Mouse (Mus musculus) intestine, postnatal 0 days (tissue): ENCODE measurements at regions not wholly inside any gene's neighbourhood (a gene's known extent, or its start where the extent isn't known, plus 50 kb on each side); places are given as distances from the start of the nearest gene placed in this dataset.

Experiments
- ATAC-seq: fragments of 200-750 bp; cut with Nextera tagmentation; 2 replicates; pipeline ENCODE4 v1.8.0; 2017; ENCODE audit warnings: mild to moderate bottlenecking, moderate TSS enrichment, moderate library complexity
- H3K27ac ChIP-seq: fragments of 300-500 bp; sonication (generic); 2 replicates; pipeline ENCODE4 v1.5.1; 2014; ENCODE audit warnings: mild to moderate bottlenecking, low read depth, low read length, moderate library complexity
- H3K27me3 ChIP-seq: fragments of 300-500 bp; sonication (generic); replicated peaks from 2 replicates; pipeline ENCODE4 v1.6.1; 2014; ENCODE audit warnings: low read length, mixed read lengths; ENCODE audit not compliant: control insufficient read depth, insufficient read depth
- H3K36me3 ChIP-seq: fragments of 300-500 bp; sonication (generic); 2 replicates; pipeline ENCODE4 v1.6.1; 2014; ENCODE audit warnings: mild to moderate bottlenecking, moderate library complexity; ENCODE audit not compliant: control insufficient read depth, insufficient read depth
- H3K4me1 ChIP-seq: fragments of 300-500 bp; sonication (generic); replicated peaks from 2 replicates; pipeline ENCODE4 v1.6.1; 2014; ENCODE audit warnings: antibody characterized with exemption, low read length, mixed read lengths; ENCODE audit not compliant: control insufficient read depth, insufficient read depth
- H3K4me2 ChIP-seq: fragments of 300-500 bp; sonication (generic); replicated peaks from 2 replicates; pipeline ENCODE4 v1.6.1; 2014; ENCODE audit warnings: low read depth, mild to moderate bottlenecking, moderate library complexity
- H3K4me3 ChIP-seq: fragments of 300-500 bp; sonication (generic); 2 replicates; pipeline ENCODE4 v1.5.1; 2014; ENCODE audit warnings: low read depth, low read length
- H3K9ac ChIP-seq: fragments of 300-500 bp; sonication (generic); 2 replicates; pipeline ENCODE4 v1.6.1; 2014; ENCODE audit warnings: mild to moderate bottlenecking, low read depth, low read length
- H3K9me3 ChIP-seq: fragments of 300-500 bp; sonication (generic); 2 replicates; pipeline ENCODE4 v1.6.1; 2016; ENCODE audit warnings: mixed run types; ENCODE audit not compliant: control insufficient read depth
- CTCF ChIP-seq: sonication (generic); IDR thresholded peaks from 2 replicates; pipeline ENCODE4 v1.5.1; 2016; ENCODE audit warnings: low read depth, mild to moderate bottlenecking, control low read depth, antibody characterized with exemption, moderate library complexity
- WGBS: fragments of 180-500 bp; shearing (Covaris S2); extraction: QIAGEN DNeasy Blood & Tissue Kit; methylation state at CpG from one replicate; pipeline ENCODE4 v1.1.7; 2014; 5-methylcytosine and 5-hydroxymethylcytosine counted together

GRCm38 (mm10) chr13:48165838-48166237 lies 95.2 kb upstream of the Id4 start:
- H3K9ac ChIP-seq = no peak overlapping the region
- H3K36me3 ChIP-seq = no peaks in the 10 kb centered on the region
- no peak for ATAC-seq
- H3K9me3 ChIP-seq = no peaks in the 10 kb centered on the region
- H3K27me3 ChIP-seq = no peaks in the 10 kb centered on the region
- no peak overlapping the region for H3K4me3 ChIP-seq
- WGBS = 83% methylated on average over 1 of the region's 1 CpGs
- H3K4me1 ChIP-seq = no peaks in the 10 kb centered on the region
- no peak overlapping the region for H3K4me2 ChIP-seq
- no peak overlapping the region for H3K27ac ChIP-seq
- TF ChIP-seq CTCF = no peak

DNA sequence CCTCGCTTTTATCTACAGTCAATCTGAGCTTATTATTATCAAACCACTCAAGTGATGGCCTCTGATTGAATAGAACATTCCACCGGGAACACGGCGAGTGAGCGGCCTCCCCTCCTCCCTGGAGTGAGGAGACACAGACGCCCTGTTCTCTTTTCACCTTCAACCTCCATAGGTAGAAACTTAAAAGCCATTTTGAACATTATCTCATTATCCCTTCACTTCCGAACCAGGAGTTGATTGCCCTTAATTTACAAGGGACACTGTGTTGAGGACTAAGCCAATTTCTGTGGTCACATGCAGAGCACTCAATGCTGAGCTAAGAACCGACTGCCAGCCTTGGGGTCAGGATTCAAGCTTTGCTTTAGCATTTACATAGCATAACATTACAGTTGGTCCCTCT lies 93.1 kb upstream of the Id4 start:
- WGBS = 47% methylated on average over 8 of the region's 8 CpGs
- no peaks in the 10 kb centered on the region for H3K9me3 ChIP-seq
- no peak for TF ChIP-seq CTCF
- H3K27me3 ChIP-seq = no peaks in the 10 kb centered on the region
- H3K4me3 ChIP-seq = no peak overlapping the region
- no peak overlapping the region for H3K27ac ChIP-seq
- H3K36me3 ChIP-seq = no peaks in the 10 kb centered on the region
- no peak overlapping the region for H3K9ac ChIP-seq
- ATAC-seq = no peak
- H3K4me2 ChIP-seq = no peak overlapping the region
- no peaks in the 10 kb centered on the region for H3K4me1 ChIP-seq

DNA sequence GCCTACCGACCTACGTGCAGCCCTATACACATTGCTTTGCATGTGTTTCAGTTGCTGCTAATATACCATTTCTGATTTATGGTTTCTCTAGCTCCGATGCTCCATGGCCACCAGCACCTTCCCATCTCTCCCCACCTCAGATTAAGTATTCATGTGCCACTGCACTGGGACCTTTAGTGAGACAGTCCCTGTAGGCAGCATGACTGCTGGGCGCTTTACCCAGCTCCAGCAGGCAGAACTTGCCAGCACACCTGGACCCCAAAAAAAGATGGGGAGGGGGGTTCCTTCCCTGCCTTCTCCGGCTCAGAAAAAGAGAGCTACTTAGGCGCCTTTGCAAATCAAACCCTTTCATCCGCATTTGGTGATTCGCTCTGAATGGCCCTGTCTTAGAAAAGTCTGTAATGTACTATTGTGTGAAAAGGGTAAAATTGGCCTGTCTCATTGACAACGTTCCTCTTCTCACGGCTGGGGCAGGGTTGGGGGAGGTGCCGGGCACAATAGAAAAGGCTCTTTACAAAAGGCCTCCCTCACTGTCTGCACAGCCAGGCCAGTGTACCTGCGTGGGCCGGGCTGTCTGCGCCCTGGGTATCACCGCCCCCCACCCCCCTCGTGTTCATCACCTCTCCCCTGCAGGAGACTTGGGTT lies 89.6 kb upstream of the Id4 start:
- 58% methylated on average over 16 of the region's 16 CpGs for WGBS
- H3K27me3 ChIP-seq = no peaks in the 10 kb centered on the region
- H3K4me1 ChIP-seq = no peaks in the 10 kb centered on the region
- no peak for ATAC-seq
- TF ChIP-seq CTCF = no peak
- no peaks in the 10 kb centered on the region for H3K36me3 ChIP-seq
- no peaks in the 10 kb centered on the region for H3K9me3 ChIP-seq
- no peak overlapping the region for H3K9ac ChIP-seq
- H3K27ac ChIP-seq = no peak overlapping the region
- no peak overlapping the region for H3K4me2 ChIP-seq
- H3K4me3 ChIP-seq = no peak overlapping the region

GRCm38 (mm10) chr13:48171994-48172393 lies 89.0 kb upstream of the Id4 start:
- Histone ChIP-seq H3K4me3 (no peak overlapping the region), H3K36me3 (no peaks in the 10 kb centered on the region), H3K27ac (no peak overlapping the region), H3K9me3 (no peaks in the 10 kb centered on the region), H3K4me1 (no peaks in the 10 kb centered on the region), H3K9ac (no peak overlapping the region), H3K4me2 (no peak overlapping the region), H3K27me3 (no peaks in the 10 kb centered on the region)
- TF ChIP-seq CTCF = no peak
- no peak for ATAC-seq
- WGBS = 51% methylated on average over 3 of the region's 3 CpGs

DNA sequence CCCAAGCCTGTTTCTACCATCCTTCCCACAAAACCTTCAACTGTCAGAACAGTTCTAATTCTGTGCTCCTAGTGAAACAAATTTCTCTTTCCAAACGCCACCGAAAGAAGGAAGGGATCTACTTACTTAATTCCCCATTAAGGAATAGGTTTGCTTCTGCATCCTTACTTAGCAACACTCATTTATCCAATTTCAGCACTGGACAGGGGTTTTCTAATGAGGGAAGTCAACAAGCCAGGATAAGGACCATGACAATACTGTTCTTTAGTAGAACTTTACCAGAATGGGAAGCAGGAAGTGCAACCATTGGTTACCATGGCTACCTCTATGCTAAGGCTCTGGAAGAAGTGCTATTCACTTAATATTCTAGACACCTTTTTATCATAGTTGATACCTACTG lies 68.6 kb upstream of the Id4 start:
- Histone ChIP-seq H3K4me1 (no peaks in the 10 kb centered on the region), H3K4me3 (no peak overlapping the region), H3K9me3 (no peaks in the 10 kb centered on the region), H3K27ac (no peak overlapping the region), H3K27me3 (no peaks in the 10 kb centered on the region), H3K4me2 (no peak overlapping the region), H3K9ac (no peak overlapping the region), H3K36me3 (no peaks in the 10 kb centered on the region)
- ATAC-seq = no peak
- no peak for TF ChIP-seq CTCF
- WGBS = 88% methylated on average over 2 of the region's 2 CpGs

DNA sequence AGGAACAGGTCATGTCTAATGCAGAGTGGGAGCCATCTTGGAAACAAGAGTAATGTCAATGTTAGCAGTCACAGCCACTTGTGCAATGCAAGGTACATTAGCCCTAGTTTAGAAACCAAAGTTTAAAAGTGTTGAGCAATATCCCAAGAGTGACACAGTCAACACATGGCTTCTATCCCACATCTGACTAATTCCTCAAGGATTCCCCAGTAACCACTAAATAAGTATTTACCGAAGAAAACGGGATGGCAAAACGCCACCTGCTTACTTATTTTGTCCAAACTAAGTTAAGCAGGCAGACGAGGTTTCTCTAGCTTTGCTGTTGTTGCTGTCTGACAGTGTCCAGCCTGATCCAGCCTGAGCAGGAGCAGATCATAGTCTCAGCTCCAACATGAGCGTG lies 67.1 kb upstream of the Id4 start:
- Histone ChIP-seq H3K27me3 (no peaks in the 10 kb centered on the region), H3K4me3 (no peak overlapping the region), H3K9ac (no peak overlapping the region), H3K4me2 (no peak overlapping the region), H3K27ac (no peak overlapping the region), H3K4me1 (no peaks in the 10 kb centered on the region), H3K36me3 (no peaks in the 10 kb centered on the region), H3K9me3 (no peaks in the 10 kb centered on the region)
- ATAC-seq = no peak
- 76% methylated on average over 5 of the region's 5 CpGs for WGBS
- TF ChIP-seq CTCF = no peak

- H3K9ac ChIP-seq = no peak overlapping the region
- 66% methylated on average over 4 of the region's 4 CpGs for WGBS
- ATAC-seq = no peak
These were observed 53.2 kb upstream of the Id4 start for GRCm38 (mm10) chr13:48207824-48208223.

More at GRCm38 (mm10) chr13:48207824-48208223, 53.2 kb upstream of the Id4 start:
- H3K4me3 ChIP-seq = no peak overlapping the region
- no peak for TF ChIP-seq CTCF
- no peaks in the 10 kb centered on the region for H3K9me3 ChIP-seq
- H3K27me3 ChIP-seq = no peaks in the 10 kb centered on the region
- no peak overlapping the region for H3K27ac ChIP-seq
- H3K4me2 ChIP-seq = no peak overlapping the region
- H3K36me3 ChIP-seq = no peaks in the 10 kb centered on the region
- H3K4me1 ChIP-seq = no peaks in the 10 kb centered on the region
